Mouse (Mus musculus) stomach, embryonic 14.5 days (tissue): Measurements from ENCODE around the gene Cyb5b. TPM values are rescaled to one million over a fixed set of nuclear protein-coding genes. Genes with fewer than 3 reads are reported as not detected.

Experiments
- ATAC-seq: fragments of 200-750 bp; cut with Nextera tagmentation; 2 replicates; pipeline ENCODE4 v1.8.0; 2017; ENCODE audit warnings: low read depth, moderate TSS enrichment; ENCODE audit not compliant: insufficient number of reproducible peaks, insufficient read depth, low FRiP score
- H3K27ac ChIP-seq: fragments of 300-500 bp; sonication (generic); 2 replicates; pipeline ENCODE4 v1.5.1; 2014; ENCODE audit warnings: mild to moderate bottlenecking, low read length, moderate library complexity, mixed read lengths
- H3K27me3 ChIP-seq: fragments of 300-500 bp; sonication (generic); 2 replicates; pipeline ENCODE4 v1.6.1; 2014; ENCODE audit warnings: low read length, control low read depth, mixed read lengths; ENCODE audit not compliant: control insufficient read depth, insufficient read depth
- H3K36me3 ChIP-seq: fragments of 300-500 bp; sonication (generic); 2 replicates; pipeline ENCODE4 v1.6.1; 2014; ENCODE audit warnings: mild to moderate bottlenecking, control low read depth, low read length, moderate library complexity, mixed read lengths; ENCODE audit not compliant: control insufficient read depth, insufficient read depth
- H3K4me1 ChIP-seq: fragments of 300-500 bp; sonication (generic); 2 replicates; pipeline ENCODE4 v1.6.1; 2014; ENCODE audit warnings: low read length, control low read depth, mixed read lengths; ENCODE audit not compliant: control insufficient read depth, insufficient read depth
- H3K4me2 ChIP-seq: fragments of 300-500 bp; sonication (generic); replicated peaks from 2 replicates; pipeline ENCODE4 v1.6.1; 2014; ENCODE audit warnings: low read depth, low read length, control low read depth
- H3K4me3 ChIP-seq: fragments of 300-500 bp; sonication (generic); 2 replicates; pipeline ENCODE4 v1.5.1; 2014; ENCODE audit warnings: low read depth, low read length, control low read depth
- H3K9ac ChIP-seq: fragments of 300-500 bp; sonication (generic); replicated peaks from 2 replicates; pipeline ENCODE4 v1.6.1; 2014; ENCODE audit warnings: low read depth, mild to moderate bottlenecking, control low read depth, low read length, moderate library complexity, mixed read lengths
- H3K9me3 ChIP-seq: fragments of 300-500 bp; sonication (generic); 2 replicates; pipeline ENCODE4 v1.6.1; 2016; ENCODE audit warnings: low read depth, low read length, control low read depth; ENCODE audit not compliant: control insufficient read depth
- WGBS: fragments of 180-500 bp; shearing (Covaris S2); extraction: QIAGEN DNeasy Blood & Tissue Kit; methylation state at CpG from one replicate; pipeline ENCODE4 v1.1.7; 2014; 5-methylcytosine and 5-hydroxymethylcytosine counted together
- polyA plus RNA-seq: library from polyadenylated mRNA; unstranded; fragments of >200 nt; fragmentation: Nextera tagmentation; extraction: Ambion mirVana; gene quantifications from 2 replicates; pipeline ENCODE4 v1.2.1, GENCODE M21; 2014

Cyb5b gene
- polyA plus RNA-seq, 1 experiment from 2014 or later: 89.6 TPM

DNA sequence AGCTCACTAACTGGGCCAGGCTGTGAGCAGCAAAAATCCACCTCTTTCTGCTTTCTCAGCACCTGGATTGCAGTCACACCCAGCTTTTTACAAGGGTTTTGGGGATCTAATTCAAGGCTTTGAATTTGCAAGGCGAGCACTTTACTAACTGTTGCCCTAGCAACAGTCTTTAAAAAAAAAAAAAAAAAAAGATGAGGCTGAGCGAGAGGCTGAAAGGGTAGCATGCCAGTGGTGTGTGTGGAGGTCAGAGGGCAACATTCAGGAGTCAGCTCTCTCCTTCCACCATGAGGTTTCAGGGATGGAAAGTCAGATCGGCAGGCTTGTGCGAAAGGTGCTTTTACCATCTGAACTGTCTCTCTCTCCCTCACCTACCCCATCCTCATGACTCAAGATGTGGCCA lies 37.2 kb upstream of the Cyb5b start:
- 0 out of 2 replicates have a peak, but pooled peaks cover 8% of the 10 kb centered on the region for H3K4me1 ChIP-seq
- H3K27ac ChIP-seq: no peak overlapping the region
- no peak overlapping the region for H3K9ac ChIP-seq
- no peak overlapping the region for H3K4me2 ChIP-seq
- H3K9me3 ChIP-seq: no peaks in the 10 kb centered on the region
- no peaks in the 10 kb centered on the region for H3K27me3 ChIP-seq
- WGBS: 59% methylated on average over 4 of the region's 4 CpGs
- no peak overlapping the region for H3K4me3 ChIP-seq
- ATAC-seq: no peak
- H3K36me3 ChIP-seq: no peaks in the 10 kb centered on the region

DNA sequence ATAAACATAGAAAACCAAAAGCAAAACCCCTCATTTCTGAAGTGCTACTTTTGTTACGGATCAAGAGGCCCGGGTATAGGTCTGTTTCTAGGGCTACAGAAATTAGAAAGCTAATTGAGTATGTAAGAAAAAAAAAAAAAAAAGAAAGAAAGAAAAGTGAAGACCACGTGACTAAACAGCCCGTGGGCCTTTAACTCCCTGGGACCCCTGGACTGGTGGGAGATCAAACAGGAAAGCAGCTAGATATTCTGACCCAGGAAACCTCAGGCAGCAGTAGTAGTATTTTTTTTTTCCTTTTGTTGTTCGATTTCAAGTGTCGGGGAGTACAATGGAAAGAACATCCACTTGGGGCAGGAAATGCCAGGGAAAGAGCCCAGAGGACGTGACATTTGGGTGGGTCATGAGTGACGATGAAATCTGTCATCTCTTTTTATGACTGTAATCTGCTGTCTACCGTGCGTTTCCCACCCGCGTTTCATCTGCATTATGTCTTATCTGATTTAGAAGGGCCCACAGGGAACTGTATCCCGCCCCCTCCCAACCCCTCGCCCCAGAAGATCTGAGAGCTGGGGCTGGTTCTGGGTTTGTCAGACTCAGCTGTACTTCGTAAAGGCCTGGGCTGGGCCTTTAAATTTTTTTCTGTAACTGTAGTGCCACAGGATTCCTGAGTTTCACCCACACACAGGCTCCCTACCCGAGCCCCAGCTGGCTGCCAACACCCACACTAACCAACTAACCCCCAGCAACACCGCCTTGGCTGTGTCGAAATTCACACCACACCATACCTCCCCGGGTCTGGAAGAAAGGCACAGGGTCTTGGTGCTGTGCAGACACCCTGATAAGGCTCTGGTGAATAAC lies 36.1 kb upstream of the Cyb5b start:
- H3K4me3 ChIP-seq: no peak overlapping the region
- no peak overlapping the region for H3K9ac ChIP-seq
- no peaks in the 10 kb centered on the region for H3K9me3 ChIP-seq
- ATAC-seq: no peak
- H3K27ac ChIP-seq: peak overlapping the region; percentile 11; the same call in 1 of the 2 replicates
- H3K36me3 ChIP-seq: no peaks in the 10 kb centered on the region
- 43% methylated on average over 19 of the region's 19 CpGs for WGBS
- H3K4me1 ChIP-seq: 0 out of 2 replicates have a peak, but pooled peaks cover 8% of the 10 kb centered on the region
- H3K4me2 ChIP-seq: no peak overlapping the region; the same call in 1 of the 2 replicates
- no peaks in the 10 kb centered on the region for H3K27me3 ChIP-seq

DNA sequence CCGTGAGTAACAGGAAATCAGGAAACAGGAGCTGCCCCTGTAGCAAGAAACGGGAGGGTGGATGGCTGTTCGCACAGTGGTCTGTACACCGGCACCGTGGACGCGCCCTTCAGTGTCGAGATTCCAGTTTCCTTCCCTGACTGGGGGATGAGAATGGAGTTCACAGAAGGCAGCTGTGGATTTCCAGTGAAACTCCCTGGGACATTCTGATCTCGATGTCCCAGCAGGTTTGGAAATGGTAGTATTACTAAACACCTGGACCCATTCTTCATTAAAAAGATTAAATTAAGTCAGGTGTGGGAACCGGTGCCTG lies 35.5 kb upstream of the Cyb5b start:
- H3K9ac ChIP-seq: no peak overlapping the region
- no peaks in the 10 kb centered on the region for H3K36me3 ChIP-seq
- peak overlapping the region; percentile 11; the same call in 1 of the 2 replicates for H3K27ac ChIP-seq
- 0 out of 2 replicates have a peak, but pooled peaks cover 8% of the 10 kb centered on the region for H3K4me1 ChIP-seq
- H3K4me2 ChIP-seq: no peak overlapping the region; the same call in 1 of the 2 replicates
- WGBS: 55% methylated on average over 10 of the region's 10 CpGs
- H3K4me3 ChIP-seq: no peak overlapping the region
- no peak for ATAC-seq
- H3K27me3 ChIP-seq: no peaks in the 10 kb centered on the region
- H3K9me3 ChIP-seq: no peaks in the 10 kb centered on the region

DNA sequence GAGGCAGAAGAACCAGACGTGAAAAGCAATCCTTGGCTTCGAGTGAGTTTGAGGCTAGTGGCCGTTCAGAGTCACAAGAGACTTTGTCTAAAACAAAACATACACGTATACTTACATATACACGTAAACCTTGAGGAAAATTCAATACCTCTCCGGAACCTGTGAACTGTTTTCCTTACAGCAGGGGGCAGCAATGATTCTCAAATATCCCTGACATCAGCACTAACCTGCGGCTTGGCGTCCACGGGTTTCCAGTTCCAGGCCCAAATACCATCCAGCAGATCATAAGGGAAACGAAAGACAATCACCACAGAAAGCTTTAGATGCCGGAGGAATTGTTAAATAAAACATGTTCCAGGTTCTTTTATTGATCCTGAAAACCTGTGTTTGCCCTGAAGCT lies 34.4 kb upstream of the Cyb5b start:
- ATAC-seq: no peak
- Histone ChIP-seq H3K4me3 (no peak overlapping the region), H3K27ac (peak overlapping the region; percentile 57; the same call in 1 of the 2 replicates)

DNA sequence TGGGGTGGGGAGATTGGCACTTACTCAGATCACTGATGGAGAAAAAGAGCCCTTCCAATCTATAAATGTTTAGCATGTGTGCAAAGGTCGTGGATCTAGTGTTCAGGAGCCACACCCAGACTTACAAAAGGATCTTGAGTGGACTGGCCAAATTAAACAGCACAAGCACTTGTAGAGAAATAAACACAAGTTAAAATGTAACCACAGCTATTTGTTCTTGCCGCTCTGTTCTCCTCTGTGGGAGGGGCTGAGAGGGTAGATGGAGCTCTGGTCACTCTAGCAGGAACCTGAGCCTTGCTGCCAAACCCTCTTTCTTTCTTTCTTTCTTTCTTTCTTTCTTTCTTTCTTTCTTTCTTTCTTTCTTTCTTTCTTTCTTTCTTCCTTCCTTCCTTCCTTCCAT lies 33.4 kb upstream of the Cyb5b start:
- H3K9ac ChIP-seq: no peak overlapping the region
- ATAC-seq: peak; percentile 60
- no peaks in the 10 kb centered on the region for H3K27me3 ChIP-seq
- H3K4me2 ChIP-seq: no peak overlapping the region
- no peak overlapping the region for H3K27ac ChIP-seq
- WGBS: 22% methylated on average over 2 of the region's 2 CpGs
- no peaks in the 10 kb centered on the region for H3K36me3 ChIP-seq
- no peak overlapping the region for H3K4me3 ChIP-seq
- H3K9me3 ChIP-seq: no peaks in the 10 kb centered on the region
- 0 out of 2 replicates have a peak, but pooled peaks cover 8% of the 10 kb centered on the region for H3K4me1 ChIP-seq

More for the DNA sequence above, 34.4 kb upstream of the Cyb5b start:
- no peak overlapping the region for H3K4me2 ChIP-seq
- no peaks in the 10 kb centered on the region for H3K36me3 ChIP-seq
- WGBS: 13% methylated on average over 11 of the region's 11 CpGs
- no peaks in the 10 kb centered on the region for H3K27me3 ChIP-seq
- H3K9me3 ChIP-seq: no peaks in the 10 kb centered on the region
- H3K9ac ChIP-seq: no peak overlapping the region
- 0 out of 2 replicates have a peak, but pooled peaks cover 8% of the 10 kb centered on the region for H3K4me1 ChIP-seq

DNA sequence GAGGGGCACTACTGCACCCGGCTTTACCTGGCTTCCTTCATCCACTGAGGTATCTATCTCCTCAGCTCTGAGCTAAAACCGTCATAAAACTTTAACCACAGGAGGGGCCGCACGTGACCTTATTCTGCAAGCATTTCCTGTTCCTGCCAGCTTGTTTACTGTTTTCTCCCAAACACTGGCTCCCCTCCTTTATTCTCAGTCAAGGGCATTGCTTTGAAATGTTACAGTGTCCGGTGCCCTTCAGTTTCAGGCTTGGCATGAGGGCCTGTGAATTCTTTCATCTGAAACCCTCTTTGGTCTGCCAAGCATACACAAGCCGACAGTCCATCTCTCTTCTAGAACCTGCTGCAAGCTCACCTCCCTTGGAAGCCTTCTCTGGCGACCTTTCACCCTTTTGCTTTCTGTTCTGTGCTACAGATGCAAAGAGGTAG lies 31.6 kb upstream of the Cyb5b start:
- WGBS: 47% methylated on average over 7 of the region's 7 CpGs
- Histone ChIP-seq H3K27ac (peak overlapping the region; percentile 64; the same call in 1 of the 2 replicates), H3K9me3 (no peaks in the 10 kb centered on the region), H3K4me2 (no peak overlapping the region), H3K27me3 (no peaks in the 10 kb centered on the region), H3K4me1 (0 out of 2 replicates have a peak, but pooled peaks cover 8% of the 10 kb centered on the region), H3K36me3 (no peaks in the 10 kb centered on the region), H3K9ac (no peak overlapping the region), H3K4me3 (no peak overlapping the region)
- ATAC-seq: no peak

DNA sequence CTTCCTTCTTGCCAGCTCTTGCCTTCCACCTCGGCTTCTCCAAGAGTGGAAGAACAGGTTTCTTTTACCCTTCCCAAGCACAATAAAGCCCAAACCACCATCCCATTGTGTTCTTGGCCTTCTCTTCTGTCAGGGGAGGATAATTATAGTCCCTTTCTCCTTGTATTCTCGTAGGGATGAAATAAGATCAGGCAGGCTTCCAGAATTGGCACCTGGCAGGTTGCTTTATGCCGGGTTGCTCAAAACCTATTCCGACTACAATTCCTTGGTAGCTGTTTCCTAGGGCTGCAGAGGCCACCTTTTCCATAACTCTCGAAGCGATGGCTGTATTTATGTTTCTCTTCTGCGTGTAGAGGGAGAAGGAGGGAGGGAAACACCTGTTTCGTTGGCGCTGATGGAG lies 31.0 kb upstream of the Cyb5b start:
- no peak overlapping the region for H3K9ac ChIP-seq
- H3K27me3 ChIP-seq: no peaks in the 10 kb centered on the region
- no peak overlapping the region for H3K4me3 ChIP-seq
- H3K4me2 ChIP-seq: no peak overlapping the region
- ATAC-seq: no peak
- 49% methylated on average over 9 of the region's 9 CpGs for WGBS
- 0 out of 2 replicates have a peak, but pooled peaks cover 5% of the 10 kb centered on the region for H3K4me1 ChIP-seq
- H3K9me3 ChIP-seq: no peaks in the 10 kb centered on the region
- peak overlapping the region; percentile 64; the same call in 1 of the 2 replicates for H3K27ac ChIP-seq
- no peaks in the 10 kb centered on the region for H3K36me3 ChIP-seq

DNA sequence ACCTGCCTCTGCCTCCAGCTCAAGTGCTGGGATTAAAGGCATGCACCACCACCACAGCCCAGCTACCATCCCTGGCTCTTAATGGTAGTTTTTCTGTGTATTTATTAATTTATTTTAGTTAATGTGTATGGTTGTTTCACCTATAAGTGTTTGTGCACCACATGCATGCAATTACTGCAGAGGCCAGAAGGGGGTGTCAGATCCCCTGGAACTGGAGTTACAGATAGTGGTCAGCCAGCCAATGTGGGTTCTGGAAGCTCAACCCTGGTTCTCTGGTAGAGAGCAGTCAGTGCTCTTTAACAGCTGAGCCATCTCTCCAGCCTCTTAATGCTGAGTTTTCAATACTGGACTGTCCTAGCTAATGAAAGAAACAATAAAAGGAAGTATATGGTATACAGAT lies 29.6 kb upstream of the Cyb5b start:
- no peak overlapping the region for H3K4me2 ChIP-seq
- no peaks in the 10 kb centered on the region for H3K27me3 ChIP-seq
- H3K36me3 ChIP-seq: no peaks in the 10 kb centered on the region
- H3K4me1 ChIP-seq: no peaks in the 10 kb centered on the region
- ATAC-seq: no peak
- H3K9me3 ChIP-seq: no peaks in the 10 kb centered on the region
- no peak overlapping the region for H3K9ac ChIP-seq
- no peak overlapping the region for H3K4me3 ChIP-seq
- H3K27ac ChIP-seq: no peak overlapping the region
